Mouse (Mus musculus): ENCODE data around the gene Ubxn10. TPM values are rescaled to one million over a fixed set of nuclear protein-coding genes. Genes with fewer than 3 reads are reported as not detected.

Gene Ubxn10
- polyA plus RNA-seq, 1 experiment from 2014 or later: 3.9 TPM

DNA sequence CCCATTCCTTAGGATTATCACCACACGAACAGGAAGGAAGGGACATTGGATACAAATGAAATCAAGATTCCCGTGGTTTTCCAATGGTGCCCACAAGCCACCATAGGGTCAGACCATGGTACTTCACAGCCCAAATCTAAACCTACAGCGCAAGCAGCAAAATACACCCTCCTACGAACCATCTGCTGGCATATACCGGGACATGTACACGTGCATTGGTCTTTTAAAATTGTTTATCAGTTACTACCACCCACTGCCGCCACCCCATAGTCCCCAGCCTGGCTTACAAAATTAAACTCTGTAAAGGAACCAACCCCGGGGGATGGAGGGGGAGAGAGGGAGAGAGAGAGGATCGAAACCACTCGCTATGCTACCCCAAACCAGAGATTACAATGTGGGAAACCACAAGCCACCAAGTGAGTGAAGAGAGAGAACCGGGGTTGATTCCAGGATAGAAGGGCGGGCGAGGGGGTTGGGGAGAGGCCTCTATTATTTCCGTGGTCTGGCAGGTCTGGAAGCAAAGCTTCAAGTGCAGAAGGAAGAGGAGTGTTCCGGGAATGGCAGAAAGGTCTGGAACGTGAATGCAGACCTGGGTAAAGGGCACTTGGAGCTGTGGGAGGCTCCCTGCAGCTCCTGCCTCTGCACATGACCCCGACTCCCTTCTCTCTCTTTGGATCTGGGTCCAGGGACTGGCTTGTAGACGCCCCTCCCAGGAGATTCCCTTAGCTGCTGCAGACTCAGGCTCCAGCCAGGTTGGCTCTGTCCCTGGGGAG lies 12.4 kb downstream of the Ubxn10 start, which contains the start of gene Pla2g2c:
Pla2g2c (plus strand) TSS at position 439 of the 773 bp plus-strand sequence.
- no peak for DNase-seq
- H3K4me3 ChIP-seq (replicated peaks; ENCODE audit: low read depth, low read length): peak within 1 kb of the TSS; percentile 31

DNA sequence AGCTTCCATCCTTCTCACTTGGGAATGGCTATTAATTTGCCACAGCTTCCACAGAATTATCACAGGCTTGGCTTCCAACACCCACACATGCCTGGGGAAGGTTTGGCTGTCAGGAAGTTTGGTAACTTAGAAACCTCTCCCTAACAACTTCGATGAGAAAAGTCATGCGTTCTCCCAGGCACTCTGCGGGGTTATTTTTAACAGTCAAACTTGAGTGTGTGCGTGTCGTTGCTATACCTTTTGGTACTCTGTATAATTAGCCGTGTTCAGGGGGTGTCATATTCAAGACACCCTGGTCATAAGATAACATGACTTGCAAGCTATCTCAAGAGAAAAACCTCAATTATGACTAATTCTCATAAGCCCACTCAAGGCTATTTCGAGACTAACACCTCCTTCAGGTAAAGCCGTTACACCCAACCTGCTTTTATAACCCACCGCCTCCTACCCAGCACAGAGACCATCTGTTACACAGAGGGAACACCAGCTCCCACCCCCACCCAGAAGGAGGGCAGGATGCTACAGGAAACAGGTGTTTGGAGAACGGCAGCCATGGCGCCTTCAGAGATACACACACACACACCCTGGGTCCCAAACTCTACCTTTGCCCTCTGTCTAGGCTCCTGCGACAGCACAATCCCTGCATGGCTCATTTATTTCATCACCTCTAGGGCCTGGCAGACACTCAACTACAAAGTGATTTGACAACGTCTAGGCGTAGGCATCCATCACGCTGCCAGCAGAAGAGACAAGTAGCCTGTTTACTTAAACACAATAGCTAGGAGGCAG lies 13.3 kb downstream of the Ubxn10 start:
- Histone ChIP-seq H3K36me3 (ENCODE audit: control insufficient read depth, insufficient read depth, low read length) (no peaks in the 10 kb centered on the region), H3K27ac (replicated peaks; ENCODE audit: low read depth, low read length) (no peak overlapping the region), H3K9me3 (ENCODE audit: control insufficient read depth, low read length) (no peaks in the 10 kb centered on the region), H3K4me1 (ENCODE audit: control insufficient read depth, insufficient read depth, low read length) (peaks cover 14% of the 10 kb centered on the region), H3K4me2 (ENCODE audit: low read length) (no peak overlapping the region), H3K9ac (replicated peaks; ENCODE audit: low read length) (no peak overlapping the region), H3K4me3 (replicated peaks; ENCODE audit: low read depth, low read length) (no peak overlapping the region), H3K27me3 (ENCODE audit: control insufficient read depth, insufficient read depth, low read length) (no peaks in the 10 kb centered on the region)
- DNase-seq (no peak), ATAC-seq (ENCODE audit: low FRiP score, low TSS enrichment) (no peak)
- WGBS: 83% methylated on average over 15 of the region's 15 CpGs

More for the DNA sequence above, 12.4 kb downstream of the Ubxn10 start, which contains the start of gene Pla2g2c:
- Histone ChIP-seq H3K36me3 (ENCODE audit: control insufficient read depth, insufficient read depth, low read length) (no peaks in the 10 kb centered on the region), H3K27ac (replicated peaks; ENCODE audit: low read depth, low read length) (peak within 1 kb of the TSS; percentile 32; the same call in 1 of the 2 replicates), H3K4me2 (ENCODE audit: low read length) (peak within 1 kb of the TSS; percentile 67), H3K9me3 (ENCODE audit: control insufficient read depth, low read length) (no peaks in the 10 kb centered on the region), H3K4me1 (ENCODE audit: control insufficient read depth, insufficient read depth, low read length) (peaks cover 14% of the 10 kb centered on the region), H3K9ac (replicated peaks; ENCODE audit: low read length) (peak within 1 kb of the TSS; percentile 53; the same call in 1 of the 2 replicates), H3K27me3 (ENCODE audit: control insufficient read depth, insufficient read depth, low read length) (no peaks in the 10 kb centered on the region)
- 0 out of 2 replicates have a peak, but pooled peaks have one; percentile 17 for ATAC-seq (ENCODE audit: low FRiP score, low TSS enrichment)
- 53% methylated on average over 18 of the region's 18 CpGs for WGBS

DNA sequence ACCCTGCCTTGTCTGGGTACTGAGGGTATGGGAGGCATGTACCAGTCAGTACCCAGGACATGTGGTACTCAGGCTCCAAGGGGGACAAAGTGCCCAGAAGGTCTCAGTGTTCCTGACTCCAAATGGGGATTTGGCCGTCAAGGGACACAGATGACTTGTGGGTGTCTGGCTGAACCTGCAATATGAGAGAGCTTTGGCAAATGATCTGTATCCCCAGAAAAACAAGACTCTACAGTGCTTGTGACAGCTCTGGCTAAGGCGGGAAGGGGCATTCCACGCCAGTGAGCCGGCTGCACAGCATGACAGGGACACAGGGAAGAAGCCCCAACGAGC lies 17.7 kb downstream of the Ubxn10 start:
- ATAC-seq (ENCODE audit: low FRiP score, low TSS enrichment): no peak
- Histone ChIP-seq H3K27me3 (ENCODE audit: control insufficient read depth, insufficient read depth, low read length) (no peaks in the 10 kb centered on the region), H3K36me3 (ENCODE audit: control insufficient read depth, insufficient read depth, low read length) (no peaks in the 10 kb centered on the region), H3K4me1 (ENCODE audit: control insufficient read depth, insufficient read depth, low read length) (no peaks in the 10 kb centered on the region), H3K9ac (replicated peaks; ENCODE audit: low read length) (no peak overlapping the region), H3K9me3 (ENCODE audit: control insufficient read depth, low read length) (no peaks in the 10 kb centered on the region), H3K27ac (replicated peaks; ENCODE audit: low read depth, low read length) (no peak overlapping the region), H3K4me2 (ENCODE audit: low read length) (no peak overlapping the region), H3K4me3 (replicated peaks; ENCODE audit: low read depth, low read length) (no peak overlapping the region)
- 83% methylated on average over 5 of the region's 5 CpGs for WGBS
- DNase-seq: no peak

DNA sequence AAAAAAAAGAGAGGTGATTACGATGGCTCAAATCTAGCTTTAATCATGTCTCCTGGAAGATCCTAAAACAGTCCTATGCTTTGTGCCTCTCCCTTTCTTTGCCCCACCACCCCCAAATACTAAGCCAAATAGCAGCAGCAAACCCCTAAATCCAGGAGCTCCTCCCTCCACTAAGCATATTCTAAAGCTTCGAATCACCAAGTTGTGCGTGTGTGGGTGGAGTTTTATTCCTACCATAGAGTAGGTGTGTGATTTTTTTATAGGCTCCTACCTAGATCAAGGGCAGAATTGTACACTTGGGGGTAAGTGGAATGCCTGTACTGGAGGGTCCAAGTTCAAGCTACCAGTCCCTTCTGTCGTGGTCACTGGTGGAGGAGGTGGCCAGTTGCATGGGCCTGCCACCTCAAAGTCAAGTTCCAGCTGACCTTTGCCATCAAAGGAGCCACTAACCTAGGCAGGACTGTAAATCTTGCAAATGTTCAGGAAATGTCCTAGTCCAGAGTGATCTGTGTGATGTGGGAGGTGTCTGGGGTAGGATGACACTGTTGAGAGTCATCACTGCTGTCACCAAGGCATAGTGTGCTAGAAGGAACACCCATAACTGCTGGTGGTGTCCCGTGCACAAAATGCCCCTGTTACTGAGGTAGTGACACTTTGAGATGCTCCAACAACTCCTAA lies 18.2 kb downstream of the Ubxn10 start:
- WGBS: 89% methylated on average over 5 of the region's 5 CpGs
- no peak for DNase-seq
- no peaks in the 10 kb centered on the region for H3K36me3 ChIP-seq (ENCODE audit: control insufficient read depth, insufficient read depth, low read length)
- no peak overlapping the region for H3K27ac ChIP-seq (replicated peaks; ENCODE audit: low read depth, low read length)
- H3K4me2 ChIP-seq (ENCODE audit: low read length): no peak overlapping the region
- no peaks in the 10 kb centered on the region for H3K4me1 ChIP-seq (ENCODE audit: control insufficient read depth, insufficient read depth, low read length)
- ATAC-seq (ENCODE audit: low FRiP score, low TSS enrichment): no peak
- no peaks in the 10 kb centered on the region for H3K27me3 ChIP-seq (ENCODE audit: control insufficient read depth, insufficient read depth, low read length)
- no peak overlapping the region for H3K4me3 ChIP-seq (replicated peaks; ENCODE audit: low read depth, low read length)
- no peaks in the 10 kb centered on the region for H3K9me3 ChIP-seq (ENCODE audit: control insufficient read depth, low read length)
- H3K9ac ChIP-seq (replicated peaks; ENCODE audit: low read length): no peak overlapping the region

- Histone ChIP-seq H3K27me3 (ENCODE audit: control insufficient read depth, insufficient read depth, low read length) (no peaks in the 10 kb centered on the region), H3K27ac (replicated peaks; ENCODE audit: low read depth, low read length) (no peak overlapping the region), H3K4me2 (ENCODE audit: low read length) (no peak overlapping the region), H3K4me1 (ENCODE audit: control insufficient read depth, insufficient read depth, low read length) (no peaks in the 10 kb centered on the region), H3K9ac (replicated peaks; ENCODE audit: low read length) (no peak overlapping the region), H3K4me3 (replicated peaks; ENCODE audit: low read depth, low read length) (no peak overlapping the region), H3K36me3 (ENCODE audit: control insufficient read depth, insufficient read depth, low read length) (no peaks in the 10 kb centered on the region), H3K9me3 (ENCODE audit: control insufficient read depth, low read length) (no peaks in the 10 kb centered on the region)
- DNase-seq (no peak), ATAC-seq (ENCODE audit: low FRiP score, low TSS enrichment) (no peak)
- 91% methylated on average over 9 of the region's 9 CpGs for WGBS
Observed at GRCm38 (mm10) chr4:138716697-138717096, 20.3 kb downstream of the Ubxn10 start.

GRCm38 (mm10) chr4:138714186-138714585 lies 22.8 kb downstream of the Ubxn10 start:
- no peak overlapping the region for H3K4me3 ChIP-seq (replicated peaks; ENCODE audit: low read depth, low read length)
- H3K9ac ChIP-seq (replicated peaks; ENCODE audit: low read length): no peak overlapping the region
- H3K4me1 ChIP-seq (ENCODE audit: control insufficient read depth, insufficient read depth, low read length): no peaks in the 10 kb centered on the region
- 83% methylated on average over 1 of the region's 1 CpGs for WGBS
- no peaks in the 10 kb centered on the region for H3K27me3 ChIP-seq (ENCODE audit: control insufficient read depth, insufficient read depth, low read length)
- ATAC-seq (ENCODE audit: low FRiP score, low TSS enrichment): no peak
- DNase-seq: no peak
- no peaks in the 10 kb centered on the region for H3K36me3 ChIP-seq (ENCODE audit: control insufficient read depth, insufficient read depth, low read length)
- no peaks in the 10 kb centered on the region for H3K9me3 ChIP-seq (ENCODE audit: control insufficient read depth, low read length)
- no peak overlapping the region for H3K27ac ChIP-seq (replicated peaks; ENCODE audit: low read depth, low read length)
- no peak overlapping the region for H3K4me2 ChIP-seq (ENCODE audit: low read length)

DNA sequence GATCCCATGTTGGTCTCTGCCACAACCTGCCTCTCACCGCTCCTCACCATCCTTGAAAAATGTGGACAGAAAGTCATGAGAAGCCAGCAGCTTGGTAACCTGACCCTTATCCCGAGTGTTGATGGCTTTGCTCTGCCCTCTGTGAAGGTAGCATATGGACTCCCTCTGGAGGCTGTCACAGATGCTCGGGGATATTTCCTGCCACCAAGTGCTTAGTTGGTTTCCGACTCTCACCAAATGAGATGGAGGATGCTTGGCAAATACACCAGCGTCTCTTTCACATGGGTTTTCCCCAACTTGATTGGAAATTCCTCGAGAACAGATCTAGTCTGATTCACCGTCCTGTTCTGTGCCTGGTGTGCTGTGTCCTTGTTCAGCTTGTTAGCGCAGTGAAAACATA lies 24.3 kb downstream of the Ubxn10 start:
- DNase-seq (no peak), ATAC-seq (ENCODE audit: low FRiP score, low TSS enrichment) (no peak)
- no peak overlapping the region for H3K4me2 ChIP-seq (ENCODE audit: low read length)
- WGBS: 82% methylated on average over 8 of the region's 8 CpGs
- H3K4me1 ChIP-seq (ENCODE audit: control insufficient read depth, insufficient read depth, low read length): no peaks in the 10 kb centered on the region
- H3K27ac ChIP-seq (replicated peaks; ENCODE audit: low read depth, low read length): no peak overlapping the region
- H3K36me3 ChIP-seq (ENCODE audit: control insufficient read depth, insufficient read depth, low read length): no peaks in the 10 kb centered on the region
- H3K4me3 ChIP-seq (replicated peaks; ENCODE audit: low read depth, low read length): no peak overlapping the region
- H3K27me3 ChIP-seq (ENCODE audit: control insufficient read depth, insufficient read depth, low read length): no peaks in the 10 kb centered on the region
- no peak overlapping the region for H3K9ac ChIP-seq (replicated peaks; ENCODE audit: low read length)
- H3K9me3 ChIP-seq (ENCODE audit: control insufficient read depth, low read length): no peaks in the 10 kb centered on the region

DNA sequence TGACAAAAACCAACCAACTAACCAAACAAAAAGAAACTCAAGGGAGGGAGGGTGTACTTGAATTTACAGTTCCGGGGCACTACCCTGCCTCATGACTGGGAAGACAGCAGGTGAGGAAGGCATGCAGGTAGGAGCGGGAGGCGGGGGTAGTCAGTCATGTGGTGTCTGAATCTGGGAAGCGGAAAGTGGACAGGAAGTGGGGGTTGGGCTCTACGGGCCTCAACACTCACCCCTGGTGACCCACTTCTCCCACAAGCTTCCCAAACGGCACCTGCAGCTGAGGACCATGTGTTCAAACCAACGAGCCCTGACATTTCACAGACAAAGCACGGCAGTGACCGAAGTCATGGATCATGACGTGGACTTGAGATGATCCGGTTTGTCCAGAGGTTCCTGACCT lies 24.9 kb downstream of the Ubxn10 start:
- no peak overlapping the region for H3K4me3 ChIP-seq (replicated peaks; ENCODE audit: low read depth, low read length)
- ATAC-seq (ENCODE audit: low FRiP score, low TSS enrichment) (no peak), DNase-seq (no peak)
- no peaks in the 10 kb centered on the region for H3K4me1 ChIP-seq (ENCODE audit: control insufficient read depth, insufficient read depth, low read length)
- H3K36me3 ChIP-seq (ENCODE audit: control insufficient read depth, insufficient read depth, low read length): no peaks in the 10 kb centered on the region
- no peaks in the 10 kb centered on the region for H3K27me3 ChIP-seq (ENCODE audit: control insufficient read depth, insufficient read depth, low read length)
- H3K9ac ChIP-seq (replicated peaks; ENCODE audit: low read length): no peak overlapping the region
- no peak overlapping the region for H3K4me2 ChIP-seq (ENCODE audit: low read length)
- no peak overlapping the region for H3K27ac ChIP-seq (replicated peaks; ENCODE audit: low read depth, low read length)
- H3K9me3 ChIP-seq (ENCODE audit: control insufficient read depth, low read length): no peaks in the 10 kb centered on the region
- WGBS: 90% methylated on average over 11 of the region's 11 CpGs

Measured in midbrain, embryonic 14.5 days (tissue).